Mouse (Mus musculus) gastrocnemius, postnatal 14 days (tissue): ENCODE results near the gene Lyrm1. TPM values are rescaled to one million over a fixed set of nuclear protein-coding genes. Genes with fewer than 3 reads are reported as not detected.

Experiments used
- DNase-seq: peaks from one replicate; pipeline ENCODE4 v3.0.0; 2021; ENCODE audit warnings: mixed read lengths
- intact Hi-C: fragments of 180-260 bp; cut with DNase I; formaldehyde crosslinking; loops from one replicate; pipeline ENCODE4 v1.15.1; 2025; ENCODE audit warnings: low total_unique reads
- total RNA-seq, 2 experiments: library from RNA; stranded (reverse); gene quantifications; 2 replicates each; pipeline ENCODE4 v1.2.3; 2021

Gene Lyrm1
- total RNA-seq, 2 experiments from 2014 or later: 10.4 to 11.1 TPM

DNA sequence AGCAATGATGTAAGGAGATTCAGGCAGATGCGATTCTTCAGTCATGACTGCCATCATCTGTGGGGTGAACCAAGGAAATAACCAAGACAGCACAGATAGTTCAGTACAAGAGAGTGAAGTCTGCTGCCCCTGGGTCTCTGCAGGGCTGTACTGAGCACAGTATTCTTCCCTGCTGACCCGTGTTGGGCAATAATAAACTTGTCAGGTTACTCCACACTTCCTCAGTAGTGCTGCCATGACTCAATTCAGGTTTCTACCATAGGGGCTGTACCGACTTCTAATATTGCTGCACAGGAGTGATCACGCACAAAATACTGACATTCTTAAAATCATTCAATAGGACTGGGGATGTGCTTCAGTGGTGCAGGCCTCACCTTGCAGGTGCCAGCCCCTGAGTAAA, 16.5 kb upstream of the Lyrm1 start:
- intact Hi-C loops: no loop called here
- DNase-seq: no peak

- intact Hi-C loops: no loop called here
- no peak for DNase-seq
Measured at GRCm38 (mm10) chr7:119880345-119880744, 15.3 kb upstream of the Lyrm1 start.

DNA sequence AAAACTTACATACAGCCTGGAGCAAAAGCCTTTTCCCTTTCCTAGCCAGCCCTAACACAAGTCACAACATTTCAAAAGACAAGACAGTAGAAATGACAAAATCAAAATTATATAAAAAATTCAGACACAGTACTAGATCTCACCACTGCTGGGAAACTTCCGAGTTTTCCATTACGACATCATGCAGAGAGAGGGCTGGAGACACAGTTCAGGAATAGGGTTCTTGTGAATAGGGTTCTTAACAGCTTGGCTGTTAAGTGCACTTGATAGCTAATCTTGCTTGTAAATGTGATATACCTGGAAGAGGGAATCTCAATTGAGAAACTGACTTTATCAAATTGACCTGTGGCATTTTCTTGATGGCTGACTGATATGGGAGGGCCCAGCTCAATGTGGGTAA, 14.4 kb upstream of the Lyrm1 start:
- DNase-seq: no peak
- intact Hi-C loops: no loop called here

GRCm38 (mm10) chr7:119887887-119888286, 7.8 kb upstream of the Lyrm1 start:
- intact Hi-C loops: no loop called here
- DNase-seq: no peak

GRCm38 (mm10) chr7:119892198-119892597, 3.5 kb upstream of the Lyrm1 start:
- DNase-seq: no peak
- intact Hi-C loops: no loop called here

DNA sequence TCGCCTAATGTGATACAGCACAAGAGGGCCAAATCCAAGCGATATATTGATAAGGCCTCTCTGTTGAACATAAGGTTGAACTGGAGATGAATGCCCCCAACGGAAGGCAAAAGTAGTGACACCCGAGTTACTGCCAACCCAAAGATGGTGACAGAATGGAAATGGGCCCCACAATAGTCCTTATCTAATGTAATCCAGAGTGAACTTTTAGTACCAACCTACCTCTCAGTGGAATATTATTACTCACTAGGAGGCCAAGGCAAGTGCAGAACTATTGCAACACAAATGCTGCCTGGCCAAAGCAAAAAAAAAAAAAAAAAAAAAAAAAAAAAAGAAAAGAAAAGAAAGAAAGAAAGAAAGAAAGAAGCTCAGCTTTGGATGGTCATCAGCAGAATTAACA, 2.9 kb upstream of the Lyrm1 start:
- intact Hi-C loops: no loop called here
- DNase-seq: no peak

- intact Hi-C loops: loop anchor here (5.0 kb wide), 1 partner anchor 1123 kb away; no protein-coding TSS in a partner anchor
- DNase-seq: no peak
Measured at GRCm38 (mm10) chr7:119894818-119895544, 680 bp upstream of the Lyrm1 start.

DNA sequence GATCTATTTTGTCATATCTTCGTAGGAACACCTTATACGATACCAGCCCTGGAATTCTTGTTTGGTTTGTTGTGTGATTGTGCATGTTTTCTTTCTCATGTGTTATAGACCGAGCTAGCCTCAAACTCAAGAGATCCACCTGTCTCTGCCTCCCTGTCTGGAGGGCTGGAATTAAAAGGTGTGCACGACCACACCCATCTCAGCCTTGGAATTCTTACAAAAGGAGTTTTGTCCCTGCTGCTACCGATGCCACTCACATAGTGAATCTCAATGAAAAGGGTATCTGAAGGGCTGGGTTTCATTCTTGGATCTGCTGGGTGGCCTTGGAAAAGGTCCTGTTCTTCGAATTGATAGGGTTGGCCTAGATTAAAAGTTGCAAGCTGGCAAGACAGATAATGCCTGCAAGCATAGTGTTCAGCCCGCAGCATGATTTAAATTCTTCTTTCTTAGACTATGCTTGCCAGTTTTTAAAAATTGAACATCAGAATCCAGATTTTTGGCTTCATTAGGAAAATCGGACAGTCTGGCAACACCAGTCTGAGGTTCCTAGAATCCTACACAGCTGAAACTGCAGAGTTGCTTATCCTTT, 2.0 kb downstream of the Lyrm1 start:
- no peak for DNase-seq
- intact Hi-C loops: loop anchor here (5.0 kb wide), 1 partner anchor 1125 kb away; no protein-coding TSS in a partner anchor

- no peak for DNase-seq
- intact Hi-C loops: loop anchor here (5.0 kb wide), 1 partner anchor 1126 kb away; no protein-coding TSS in a partner anchor
Measured at GRCm38 (mm10) chr7:119898247-119898856, 2.7 kb downstream of the Lyrm1 start.

DNA sequence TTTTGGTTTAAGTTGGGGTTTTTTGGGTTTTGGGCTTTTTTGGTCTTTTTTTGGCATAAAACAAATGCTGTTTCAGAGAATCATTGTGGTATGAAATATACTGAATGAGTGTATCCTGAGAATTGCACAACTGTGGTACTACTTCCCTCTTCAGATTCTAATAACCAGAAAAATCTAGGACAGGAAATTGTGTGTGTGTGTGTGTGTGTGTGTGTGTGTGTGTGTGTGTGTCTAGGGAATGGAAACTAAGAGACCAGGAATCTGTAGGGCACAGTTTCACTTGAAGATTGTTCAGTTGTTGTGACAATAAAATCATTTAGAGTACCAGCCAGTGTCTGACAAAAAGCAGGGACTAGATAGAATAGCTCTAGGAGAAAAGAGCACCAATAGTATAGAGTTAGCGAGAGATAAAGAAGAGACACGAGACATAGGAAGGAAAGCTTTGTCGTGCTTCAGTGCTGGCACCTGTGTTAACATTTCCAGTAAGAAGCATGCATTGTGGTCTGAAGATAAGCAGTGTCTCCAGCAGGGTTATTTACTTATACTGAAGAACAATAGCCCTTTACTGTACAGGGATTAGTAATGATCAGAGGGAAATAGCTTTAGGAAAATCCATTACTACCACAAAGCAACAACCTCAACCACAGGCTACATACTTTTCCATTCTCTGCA, 3.9 kb downstream of the Lyrm1 start:
- DNase-seq: no peak
- intact Hi-C loops: loop anchor here (5.0 kb wide), 1 partner anchor 1127 kb away; no protein-coding TSS in a partner anchor

- intact Hi-C loops: no loop called here
Measured at GRCm38 (mm10) chr7:119906523-119907215, 11.0 kb downstream of the Lyrm1 start.

GRCm38 (mm10) chr7:119911727-119912126, 16.1 kb downstream of the Lyrm1 start:
- no peak for DNase-seq
- intact Hi-C loops: no loop called here

More at GRCm38 (mm10) chr7:119906523-119907215, 11.0 kb downstream of the Lyrm1 start:
- no peak for DNase-seq

- intact Hi-C loops: no loop called here
- DNase-seq: no peak
Measured at GRCm38 (mm10) chr7:119920457-119920856, 24.8 kb downstream of the Lyrm1 start.

- DNase-seq: no peak
- intact Hi-C loops: no loop called here
Measured at GRCm38 (mm10) chr7:119921054-119921453, 25.4 kb downstream of the Lyrm1 start.

DNA sequence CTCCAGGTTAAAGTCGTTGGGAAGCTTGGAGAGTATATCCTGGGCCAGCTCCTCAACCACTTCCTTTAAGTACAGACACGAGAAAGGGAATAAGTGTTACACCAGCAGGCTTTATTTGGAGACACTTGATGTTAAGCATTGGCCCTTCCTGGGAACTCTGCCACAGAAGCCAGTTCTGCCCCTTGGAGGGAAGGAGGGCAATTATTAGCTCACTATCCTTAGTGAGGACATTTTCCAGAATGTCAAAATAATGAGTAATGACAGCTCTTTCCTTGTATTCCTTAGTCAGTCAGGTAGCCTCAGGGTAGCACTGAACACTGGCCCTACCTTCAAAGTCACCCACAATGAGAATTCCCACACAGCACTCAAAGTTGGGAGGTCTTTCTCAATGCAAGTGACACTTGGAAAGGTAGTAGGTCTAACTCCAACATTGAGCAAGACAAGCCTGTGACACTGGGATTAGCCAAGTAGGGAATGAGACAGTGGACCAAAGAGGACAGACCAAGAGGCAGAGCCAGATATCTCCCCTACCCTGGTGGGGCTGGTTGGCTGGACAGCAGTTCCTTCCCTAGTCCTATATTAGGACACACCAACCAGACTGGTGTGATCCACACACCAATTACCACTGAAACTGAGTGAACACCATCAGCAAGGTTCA, 33.3 kb downstream of the Lyrm1 start:
- DNase-seq: no peak
- intact Hi-C loops: no loop called here

- no peak for DNase-seq
- intact Hi-C loops: no loop called here
Measured at GRCm38 (mm10) chr7:119936321-119936720, 40.7 kb downstream of the Lyrm1 start.

DNA sequence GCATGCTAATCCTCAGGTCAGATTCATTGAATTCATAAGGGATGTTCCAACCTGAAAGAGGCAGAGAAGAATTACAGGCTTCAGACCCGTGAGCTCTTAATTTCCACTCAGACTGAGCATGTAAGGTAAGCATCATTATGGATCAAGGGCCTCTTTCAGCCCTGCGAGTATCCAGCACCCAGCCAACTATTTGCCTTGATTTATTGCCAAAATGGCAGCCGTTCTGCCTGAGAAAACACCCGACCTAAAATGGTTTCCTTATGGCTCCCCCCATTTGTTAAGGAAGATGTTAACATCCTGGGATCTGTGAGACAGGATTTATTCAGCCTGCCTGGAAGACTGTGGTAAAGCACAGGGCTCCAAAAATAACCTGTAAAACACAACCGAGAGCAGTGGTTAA, 41.4 kb downstream of the Lyrm1 start:
- no peak for DNase-seq
- intact Hi-C loops: no loop called here

DNA sequence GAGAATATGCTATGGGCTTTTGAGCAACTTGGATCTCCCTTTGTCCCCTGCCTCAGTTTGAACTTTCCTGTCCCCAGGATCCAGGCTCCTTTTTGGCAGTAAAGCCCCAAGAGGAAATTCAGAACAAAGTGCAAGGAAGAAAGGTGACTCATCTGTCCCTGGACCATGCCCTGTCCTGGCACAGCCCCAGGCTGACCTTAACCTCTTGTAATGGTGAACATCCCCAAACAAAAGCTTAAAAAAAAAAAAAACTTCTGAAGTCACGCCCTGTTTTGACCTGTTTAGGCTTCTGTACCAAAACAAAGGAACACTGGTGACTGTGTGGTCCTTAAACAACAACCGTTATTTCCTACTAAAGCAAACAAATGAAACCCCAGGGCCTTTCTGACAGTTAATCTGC, 45.9 kb downstream of the Lyrm1 start:
- intact Hi-C loops: no loop called here
- peak; percentile 8 for DNase-seq

DNA sequence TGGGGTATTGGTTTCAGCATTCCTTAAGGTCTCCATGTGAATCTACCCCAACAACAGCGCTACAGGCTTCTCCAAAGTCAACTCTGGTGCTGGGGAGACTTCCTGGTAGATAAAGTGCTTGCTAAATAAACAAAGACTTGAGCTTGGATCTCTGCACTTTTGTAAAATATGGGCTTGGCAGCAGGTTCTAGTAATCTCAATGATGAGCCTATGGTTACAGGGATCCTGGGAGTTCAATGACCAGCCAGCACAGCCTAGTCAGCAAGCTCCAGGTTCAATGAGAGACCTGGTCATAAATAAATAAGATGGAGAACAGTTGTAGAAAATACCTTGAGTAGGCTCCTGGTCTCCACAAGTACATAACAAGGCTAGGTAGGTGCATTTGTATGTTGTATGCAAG, 58.4 kb downstream of the Lyrm1 start:
- DNase-seq: no peak
- intact Hi-C loops: no loop called here
